Mouse (Mus musculus): ENCODE measurements at regions not wholly inside any gene's neighbourhood (a gene's known extent, or its start where the extent isn't known, plus 50 kb on each side); places are given as distances from the start of the nearest gene placed in this dataset.

DNA sequence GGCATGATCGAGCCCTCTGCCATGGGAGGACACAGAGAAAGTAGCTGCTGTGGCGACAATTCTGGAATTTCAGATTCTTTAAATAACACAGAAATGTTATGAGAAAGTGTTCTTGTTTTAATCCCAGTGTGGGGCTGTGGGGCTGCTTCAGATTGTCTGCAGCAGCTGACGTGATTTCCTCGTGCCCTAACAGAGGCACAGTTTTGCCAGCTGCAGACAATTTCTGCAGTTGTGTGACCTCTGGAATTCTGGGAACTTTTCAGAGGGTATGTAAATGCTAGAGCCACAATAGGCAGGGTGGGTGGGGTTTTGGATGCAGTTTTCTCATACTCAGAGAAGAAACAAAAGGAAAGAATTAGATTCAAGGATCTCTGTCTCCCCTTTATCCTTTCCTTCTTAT, 57.4 kb upstream of the Hes1 start:
- no peak for DNase-seq

DNA sequence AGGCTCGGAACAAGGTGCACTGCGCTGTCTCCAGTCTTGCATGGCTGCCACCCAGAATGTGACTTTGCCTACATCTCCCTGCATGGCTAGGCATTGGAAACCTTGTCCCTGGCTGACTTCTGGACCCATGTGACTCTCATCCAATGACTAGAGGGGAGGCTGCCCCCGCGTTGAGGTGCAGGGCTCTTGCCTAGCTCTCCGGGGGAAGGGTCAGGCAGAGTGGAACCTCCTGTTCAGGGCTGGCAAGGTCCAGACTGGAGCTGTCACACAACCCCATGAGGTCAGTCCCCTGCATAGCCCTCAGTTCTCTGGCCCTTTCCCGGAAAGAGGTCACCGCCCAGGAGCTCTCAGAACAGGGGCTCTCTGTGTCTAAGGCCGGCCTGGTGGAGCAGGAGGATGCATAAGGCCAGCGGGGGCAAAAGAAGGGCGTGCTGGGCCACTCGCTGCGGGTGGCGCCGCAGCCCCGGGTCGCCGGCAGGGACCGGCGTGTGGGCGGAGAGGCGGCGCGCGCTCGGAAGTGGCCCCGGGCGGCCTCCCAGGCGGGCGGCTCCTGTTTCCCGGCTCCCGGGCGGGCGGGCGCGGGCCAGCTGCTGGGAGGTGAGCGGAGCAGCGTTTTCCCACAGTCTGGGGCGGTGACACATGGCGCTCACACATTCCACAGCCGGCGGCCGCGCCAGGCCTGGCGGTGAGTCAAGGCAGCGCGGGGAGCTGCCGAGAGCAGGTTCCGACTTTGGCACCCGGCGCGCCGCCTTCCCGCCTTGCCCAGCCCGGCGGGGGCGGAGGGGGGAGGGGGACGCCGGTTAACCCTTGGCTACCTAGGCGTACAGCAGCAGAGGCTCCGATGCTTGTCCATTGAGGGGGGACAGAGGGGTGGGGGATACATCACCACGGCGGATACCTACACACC, 55.5 kb upstream of the Hes1 start:
- peak; percentile 92 for DNase-seq

DNA sequence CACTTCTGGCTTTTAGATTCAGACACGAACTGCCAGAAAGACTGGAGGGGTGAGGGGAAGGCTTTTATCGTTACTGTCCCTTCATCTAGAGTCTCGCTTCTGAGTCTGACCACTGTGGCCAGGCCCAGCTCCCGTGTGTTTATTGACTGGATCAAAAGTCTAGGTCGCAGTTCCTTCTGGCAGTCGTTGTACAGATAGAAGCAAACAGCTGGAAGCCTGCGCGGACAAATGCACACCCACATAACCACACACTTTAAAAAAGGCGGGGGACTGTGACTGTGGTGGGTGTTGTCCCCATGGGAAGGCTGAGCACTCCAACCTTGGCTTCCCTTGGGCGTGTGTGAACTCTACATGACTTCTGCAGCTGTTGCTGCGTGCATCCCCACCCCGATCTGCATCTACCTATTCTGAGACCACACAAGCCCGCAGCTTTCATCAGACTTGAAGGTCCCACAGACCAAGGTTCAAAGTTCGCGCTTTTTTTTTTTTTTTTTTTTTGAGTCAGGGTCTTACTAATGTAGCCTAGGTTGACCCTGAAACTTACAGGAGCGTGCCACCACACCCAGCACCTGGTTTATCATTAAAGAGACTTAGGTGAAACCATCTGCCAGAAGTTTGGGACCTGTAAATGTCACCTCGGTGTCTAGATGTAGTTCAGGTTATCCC, 54.5 kb upstream of the Hes1 start:
- peak; percentile 52 for DNase-seq

DNA sequence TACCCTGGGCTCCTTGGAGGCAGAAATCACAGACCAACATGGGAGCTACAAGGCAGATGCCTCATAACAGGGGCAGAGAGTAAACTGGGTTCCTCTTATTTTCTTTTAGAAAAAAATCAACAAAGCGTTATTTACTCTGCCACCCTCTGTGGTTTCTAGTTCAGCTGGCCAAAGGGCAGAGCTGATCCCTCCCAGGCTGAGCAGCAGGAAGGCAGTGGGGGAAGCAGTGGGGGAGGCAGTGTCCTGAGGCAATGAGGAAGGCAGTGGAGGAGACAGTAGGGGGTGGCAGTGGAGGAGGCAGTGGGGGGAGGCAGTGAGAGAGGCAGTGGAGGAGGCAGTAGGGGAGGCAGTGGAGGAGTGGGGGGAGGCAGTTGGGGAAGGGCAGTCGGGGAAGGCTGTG, 51.1 kb upstream of the Hes1 start:
- no peak for DNase-seq

DNA sequence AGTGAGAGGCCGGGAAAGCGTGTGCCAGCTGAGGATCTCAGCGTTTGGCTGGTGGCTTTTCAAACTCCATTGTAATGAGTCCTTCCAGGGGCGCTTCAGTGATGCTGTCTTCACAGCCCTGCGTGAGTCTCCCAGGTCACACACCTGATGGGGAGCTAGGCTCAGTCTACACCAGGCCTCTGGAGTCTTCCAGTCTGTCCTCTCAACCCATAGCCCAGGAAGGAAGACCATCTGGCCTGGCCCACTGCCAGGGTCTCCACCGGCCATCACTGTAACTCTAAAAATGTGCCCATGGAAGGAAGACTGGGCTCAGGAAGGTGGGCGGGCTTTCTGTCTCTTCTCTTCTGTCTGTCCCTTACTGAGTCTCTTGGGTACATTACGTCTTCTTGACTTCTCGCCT, 50.2 kb upstream of the Hes1 start:
- DNase-seq: no peak

Data from lung, postnatal 14 days (tissue).